Mouse (Mus musculus): ENCODE measurements around the gene B230217C12Rik.

DNA sequence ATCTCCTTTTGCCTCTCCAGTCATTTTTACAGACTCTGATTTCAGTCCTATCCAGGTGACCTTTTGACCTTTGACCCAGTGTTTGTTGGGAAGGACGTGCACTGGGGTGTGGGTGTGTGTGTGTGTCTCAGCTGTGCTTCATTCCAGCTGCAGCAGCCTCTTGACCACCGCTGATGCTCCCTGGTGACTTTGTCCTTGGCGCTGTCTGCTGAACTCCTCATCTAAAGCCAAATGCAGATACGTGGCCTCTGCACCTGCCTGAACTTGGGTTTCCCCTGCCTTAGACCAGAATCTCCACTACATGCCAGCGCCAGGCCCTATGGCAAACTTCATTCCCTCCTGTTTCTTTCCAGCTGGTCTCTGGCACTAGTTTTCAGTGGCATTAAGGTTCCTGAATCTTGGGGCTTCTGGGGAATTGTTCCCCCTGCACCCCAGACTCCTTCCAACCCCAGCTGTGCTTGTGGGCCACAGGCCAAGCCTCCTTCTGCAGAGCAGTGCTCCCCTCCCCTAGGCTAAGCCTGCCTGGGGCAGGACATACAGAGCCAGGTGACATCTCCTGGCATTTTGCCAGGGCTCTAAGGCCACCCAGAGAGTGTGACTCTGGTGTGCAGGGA, 31.9 kb upstream of the B230217C12Rik start:
- TF ChIP-seq CTCF (IDR thresholded peaks at IDR 0.05; ENCODE audit: control insufficient read depth, insufficient read depth, low read length) = no peak
- no peak for TF ChIP-seq POLR2A (IDR thresholded peaks at IDR 0.05; ENCODE audit: borderline replicate concordance, control insufficient read depth, low read depth, low read length)

All from bone marrow, adult 2 months (tissue).